Mouse (Mus musculus) liver, postnatal 0 days (tissue): ENCODE measurements at regions not wholly inside any gene's neighbourhood (a gene's known extent, or its start where the extent isn't known, plus 50 kb on each side); places are given as distances from the start of the nearest gene placed in this dataset.

Source experiments
- CTCF ChIP-seq: sonication (generic); IDR thresholded peaks from 2 replicates; pipeline ENCODE4 v1.5.1; 2016; ENCODE audit warnings: antibody characterized with exemption, low read depth
- EP300 ChIP-seq: IDR thresholded peaks from 2 replicates; pipeline ENCODE4 v1.6.1; 2016; ENCODE audit warnings: antibody characterized with exemption, low read depth, mild to moderate bottlenecking

GRCm38 (mm10) chr13:103415335-103415734, 81.0 kb upstream of the Mast4 start:
- TF ChIP-seq EP300 (no peak), CTCF (no peak)
